Mouse (Mus musculus): ENCODE results near the gene Ppfia1. TPM values are rescaled to one million over a fixed set of nuclear protein-coding genes. Genes with fewer than 3 reads are reported as not detected.

Ppfia1 gene
- polyA plus RNA-seq, 1 experiment from 2014 or later, result 35.6 TPM

GRCm38 (mm10) chr7:144545231-144545630 is 8.3 kb downstream of the Ppfia1 start:
- WGBS, result 92% methylated on average over 3 of the region's 3 CpGs
- no peak overlapping the region for H3K27ac ChIP-seq

GRCm38 (mm10) chr7:144541351-144541750 is 12.2 kb downstream of the Ppfia1 start:
- H3K36me3 ChIP-seq, result no peaks in the 10 kb centered on the region
- H3K27me3 ChIP-seq, result no peaks in the 10 kb centered on the region
- WGBS, result 87% methylated on average over 5 of the region's 5 CpGs
- H3K27ac ChIP-seq, result no peak overlapping the region
- no peak overlapping the region for H3K9ac ChIP-seq
- H3K4me2 ChIP-seq, result no peak overlapping the region
- no peaks in the 10 kb centered on the region for H3K4me1 ChIP-seq
- ATAC-seq (ENCODE audit: borderline replicate concordance, extremely low read depth, low FRiP score, low TSS enrichment), result no peak
- H3K9me3 ChIP-seq, result no peaks in the 10 kb centered on the region
- H3K4me3 ChIP-seq, result no peak overlapping the region

More at GRCm38 (mm10) chr7:144545231-144545630, 8.3 kb downstream of the Ppfia1 start:
- Histone ChIP-seq H3K4me1 (no peaks in the 10 kb centered on the region), H3K36me3 (peaks cover 16% of the 10 kb centered on the region), H3K9me3 (no peaks in the 10 kb centered on the region), H3K4me3 (no peak overlapping the region), H3K4me2 (no peak overlapping the region), H3K9ac (no peak overlapping the region), H3K27me3 (no peaks in the 10 kb centered on the region)
- no peak for ATAC-seq (ENCODE audit: borderline replicate concordance, extremely low read depth, low FRiP score, low TSS enrichment)

- Histone ChIP-seq H3K27ac (no peak overlapping the region), H3K9ac (no peak overlapping the region), H3K4me1 (no peaks in the 10 kb centered on the region), H3K9me3 (no peaks in the 10 kb centered on the region), H3K36me3 (no peaks in the 10 kb centered on the region), H3K4me2 (no peak overlapping the region), H3K4me3 (no peak overlapping the region), H3K27me3 (no peaks in the 10 kb centered on the region)
- peak; percentile 35; the same call in 1 of the 2 replicates for ATAC-seq (ENCODE audit: borderline replicate concordance, extremely low read depth, low FRiP score, low TSS enrichment)
- 77% methylated on average over 2 of the region's 2 CpGs for WGBS
These were observed 14.4 kb downstream of the Ppfia1 start for GRCm38 (mm10) chr7:144539146-144539545.

- Histone ChIP-seq H3K4me1 (no peaks in the 10 kb centered on the region), H3K27me3 (no peaks in the 10 kb centered on the region), H3K4me2 (no peak overlapping the region), H3K27ac (peak overlapping the region; percentile 36; the same call in 1 of the 2 replicates), H3K9ac (no peak overlapping the region), H3K9me3 (no peaks in the 10 kb centered on the region), H3K36me3 (no peaks in the 10 kb centered on the region), H3K4me3 (no peak overlapping the region)
- 83% methylated on average over 4 of the region's 4 CpGs for WGBS
- ATAC-seq (ENCODE audit: borderline replicate concordance, extremely low read depth, low FRiP score, low TSS enrichment), result no peak
These were observed 15.4 kb downstream of the Ppfia1 start for GRCm38 (mm10) chr7:144538030-144538644.

GRCm38 (mm10) chr7:144536367-144536766 is 17.2 kb downstream of the Ppfia1 start:
- no peaks in the 10 kb centered on the region for H3K36me3 ChIP-seq
- H3K9me3 ChIP-seq, result no peaks in the 10 kb centered on the region
- H3K4me3 ChIP-seq, result no peak overlapping the region
- peaks cover 5% of the 10 kb centered on the region; the same call in 1 of the 2 replicates for H3K4me1 ChIP-seq
- ATAC-seq (ENCODE audit: borderline replicate concordance, extremely low read depth, low FRiP score, low TSS enrichment), result no peak
- WGBS, result 85% methylated on average over 3 of the region's 3 CpGs
- H3K4me2 ChIP-seq, result no peak overlapping the region
- no peak overlapping the region for H3K9ac ChIP-seq
- H3K27me3 ChIP-seq, result no peaks in the 10 kb centered on the region
- H3K27ac ChIP-seq, result no peak overlapping the region

- WGBS, result 56% methylated on average over 3 of the region's 3 CpGs
- H3K4me1 ChIP-seq, result peaks cover 5% of the 10 kb centered on the region; the same call in 1 of the 2 replicates
- no peaks in the 10 kb centered on the region for H3K9me3 ChIP-seq
These were observed 18.8 kb downstream of the Ppfia1 start for GRCm38 (mm10) chr7:144534773-144535172.

GRCm38 (mm10) chr7:144531585-144532378 is 21.7 kb downstream of the Ppfia1 start:
- no peak overlapping the region for H3K4me2 ChIP-seq
- no peak for ATAC-seq (ENCODE audit: borderline replicate concordance, extremely low read depth, low FRiP score, low TSS enrichment)
- H3K27ac ChIP-seq, result no peak overlapping the region
- no peaks in the 10 kb centered on the region for H3K27me3 ChIP-seq
- WGBS, result 21% methylated on average over 7 of the region's 7 CpGs
- no peaks in the 10 kb centered on the region for H3K9me3 ChIP-seq
- no peaks in the 10 kb centered on the region for H3K36me3 ChIP-seq
- peaks cover 5% of the 10 kb centered on the region; the same call in 1 of the 2 replicates for H3K4me1 ChIP-seq
- no peak overlapping the region for H3K9ac ChIP-seq
- H3K4me3 ChIP-seq, result no peak overlapping the region

More at GRCm38 (mm10) chr7:144534773-144535172, 18.8 kb downstream of the Ppfia1 start:
- Histone ChIP-seq H3K27ac (no peak overlapping the region), H3K27me3 (no peaks in the 10 kb centered on the region), H3K4me2 (no peak overlapping the region), H3K36me3 (no peaks in the 10 kb centered on the region), H3K4me3 (no peak overlapping the region), H3K9ac (no peak overlapping the region)
- no peak for ATAC-seq (ENCODE audit: borderline replicate concordance, extremely low read depth, low FRiP score, low TSS enrichment)

GRCm38 (mm10) chr7:144529851-144530250 is 23.7 kb downstream of the Ppfia1 start:
- Histone ChIP-seq H3K27ac (no peak overlapping the region), H3K4me2 (no peak overlapping the region), H3K4me1 (peaks cover 5% of the 10 kb centered on the region; the same call in 1 of the 2 replicates), H3K9me3 (no peaks in the 10 kb centered on the region), H3K4me3 (no peak overlapping the region), H3K9ac (no peak overlapping the region), H3K27me3 (no peaks in the 10 kb centered on the region), H3K36me3 (no peaks in the 10 kb centered on the region)
- 82% methylated on average over 3 of the region's 3 CpGs for WGBS
- no peak for ATAC-seq (ENCODE audit: borderline replicate concordance, extremely low read depth, low FRiP score, low TSS enrichment)

GRCm38 (mm10) chr7:144527723-144528221 is 25.8 kb downstream of the Ppfia1 start:
- H3K4me1 ChIP-seq, result peaks cover 5% of the 10 kb centered on the region; the same call in 1 of the 2 replicates
- no peaks in the 10 kb centered on the region for H3K27me3 ChIP-seq
- no peaks in the 10 kb centered on the region for H3K36me3 ChIP-seq
- no peak for ATAC-seq (ENCODE audit: borderline replicate concordance, extremely low read depth, low FRiP score, low TSS enrichment)
- H3K4me3 ChIP-seq, result no peak overlapping the region
- H3K9me3 ChIP-seq, result no peaks in the 10 kb centered on the region
- WGBS, result 28% methylated on average over 1 of the region's 1 CpGs
- no peak overlapping the region for H3K27ac ChIP-seq
- H3K4me2 ChIP-seq, result no peak overlapping the region
- H3K9ac ChIP-seq, result no peak overlapping the region

- H3K9ac ChIP-seq, result no peak overlapping the region
- H3K27ac ChIP-seq, result no peak overlapping the region
- H3K9me3 ChIP-seq, result no peaks in the 10 kb centered on the region
- WGBS, result 23% methylated on average over 2 of the region's 2 CpGs
- H3K4me2 ChIP-seq, result no peak overlapping the region
- no peak for ATAC-seq (ENCODE audit: borderline replicate concordance, extremely low read depth, low FRiP score, low TSS enrichment)
- no peaks in the 10 kb centered on the region for H3K27me3 ChIP-seq
- H3K4me3 ChIP-seq, result no peak overlapping the region
- no peaks in the 10 kb centered on the region for H3K4me1 ChIP-seq
- no peaks in the 10 kb centered on the region for H3K36me3 ChIP-seq
These were observed 26.9 kb downstream of the Ppfia1 start for GRCm38 (mm10) chr7:144526649-144527048.

- H3K27ac ChIP-seq, result no peak overlapping the region
- no peaks in the 10 kb centered on the region for H3K27me3 ChIP-seq
- H3K36me3 ChIP-seq, result 0 out of 2 replicates have a peak, but pooled peaks cover under 1% of the 10 kb centered on the region
- WGBS, result 76% methylated on average over 6 of the region's 6 CpGs
- H3K9me3 ChIP-seq, result no peaks in the 10 kb centered on the region
- no peak overlapping the region for H3K4me2 ChIP-seq
- no peaks in the 10 kb centered on the region for H3K4me1 ChIP-seq
- no peak overlapping the region for H3K9ac ChIP-seq
- no peak for ATAC-seq (ENCODE audit: borderline replicate concordance, extremely low read depth, low FRiP score, low TSS enrichment)
- H3K4me3 ChIP-seq, result no peak overlapping the region
These were observed 28.9 kb downstream of the Ppfia1 start for GRCm38 (mm10) chr7:144524427-144525191.

Data from lung, embryonic 15.5 days (tissue).